Mouse (Mus musculus) MEL (cell line): ENCODE results near the gene Gm11939.
"Not testable (repeated sequence)": the region's sequence is repeated elsewhere in the genome, so short reads cannot be mapped to it uniquely, and the experiment has no call there.

ENCODE experiments used
- CTCF ChIP-seq, 3 experiments: IDR thresholded peaks in 2 of 3; conservative IDR thresholded peaks in 1 of 3; 2 replicates each; pipeline ENCODE4 v1.5.1; 2011 to 2012; ENCODE audit warnings: low read length in 3 of 3, low read depth in 2 of 3, mild to moderate bottlenecking in 2 of 3, improper control_type of control experiment in 1 of 3, inconsistent platforms in 1 of 3, mixed read lengths in 1 of 3, moderate library complexity in 1 of 3; ENCODE audit not compliant: control insufficient read depth in 1 of 3, insufficient read depth in 1 of 3, poor library complexity in 1 of 3, severe bottlenecking in 1 of 3
- MAFK ChIP-seq: IDR thresholded peaks from 2 replicates; pipeline ENCODE4 v1.6.1; 2011; ENCODE audit warnings: low read depth, mild to moderate bottlenecking, low read length, improper control_type of control experiment, borderline replicate concordance

DNA sequence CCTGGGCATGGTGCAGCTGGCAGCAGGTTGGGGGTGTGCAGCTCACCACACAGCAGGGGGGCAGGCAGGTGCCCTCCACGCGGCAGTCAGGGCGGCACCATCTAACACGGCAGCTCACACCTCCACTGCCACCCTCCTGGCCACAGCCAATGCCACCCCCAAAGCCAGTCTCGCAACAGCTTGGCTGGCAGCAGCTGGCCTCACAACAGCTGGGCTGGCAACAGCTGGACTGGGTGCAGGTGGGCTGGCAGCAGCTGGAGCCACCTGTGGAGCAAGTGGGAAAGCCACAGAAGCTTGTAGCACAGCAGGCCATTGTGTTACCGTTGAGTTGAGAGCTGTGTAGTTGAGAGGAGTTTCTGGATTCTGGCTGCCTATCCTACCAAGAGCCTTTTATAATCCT, 38.5 kb upstream of the Gm11939 start, which contains the start of gene Krtap9-3:
- TF ChIP-seq MAFK; CTCF (IDR thresholded peaks at IDR 0.05 in 2 of 3, conservative IDR thresholded peaks at IDR 0.05 in 1 of 3; ENCODE audit: control insufficient read depth in 1 of 3, insufficient read depth in 1 of 3, low read depth in 2 of 3, low read length in 3 of 3, poor library complexity in 1 of 3, severe bottlenecking in 1 of 3): not testable (repeated sequence)
